Mouse (Mus musculus) testis, adult 2 months (tissue): ENCODE results near the gene Bricd5. TPM values are rescaled to one million over a fixed set of nuclear protein-coding genes. Genes with fewer than 3 reads are reported as not detected.
A peak's percentile ranks its signal among the peaks of the same experiment; 100 is the strongest.

ENCODE experiments used
- H3K27ac ChIP-seq: fragments of 200-500 bp; 2 replicates; pipeline ENCODE4 v1.5.1; 2012; ENCODE audit warnings: low read depth, low read length; ENCODE audit not compliant: control insufficient read depth, insufficient read depth
- H3K27me3 ChIP-seq: fragments of 200-500 bp; 2 replicates; pipeline ENCODE4 v1.6.1; 2012; ENCODE audit warnings: mild to moderate bottlenecking, low read length, moderate library complexity; ENCODE audit not compliant: control insufficient read depth, insufficient read depth
- H3K36me3 ChIP-seq: fragments of 200-500 bp; 2 replicates; pipeline ENCODE4 v1.6.1; 2012; ENCODE audit warnings: mild to moderate bottlenecking, low read length; ENCODE audit not compliant: control insufficient read depth, insufficient read depth
- H3K4me1 ChIP-seq: fragments of 200-500 bp; 2 replicates; pipeline ENCODE4 v1.6.1; 2012; ENCODE audit warnings: low read length; ENCODE audit not compliant: control insufficient read depth, insufficient read depth
- H3K4me3 ChIP-seq: fragments of 200-500 bp; 2 replicates; pipeline ENCODE4 v1.5.1; 2012; ENCODE audit warnings: low read depth, mild to moderate bottlenecking, low read length, moderate library complexity, mixed read lengths; ENCODE audit not compliant: control insufficient read depth
- CTCF ChIP-seq: fragments of 200-500 bp; IDR thresholded peaks from 2 replicates; pipeline ENCODE4 v1.5.1; 2012; ENCODE audit warnings: low read depth, mild to moderate bottlenecking, inconsistent platforms, low read length, moderate library complexity; ENCODE audit not compliant: control insufficient read depth, insufficient read depth, insufficient replicate concordance
- POLR2A ChIP-seq: fragments of 200-500 bp; IDR thresholded peaks from 2 replicates; pipeline ENCODE4 v1.6.1; 2012; ENCODE audit warnings: low read depth, mild to moderate bottlenecking, inconsistent platforms, low read length, moderate library complexity; ENCODE audit not compliant: control insufficient read depth
- polyA plus RNA-seq: library from polyadenylated mRNA; depleted of rRNA; stranded (reverse); fragments of >200 nt; gene quantifications from 2 replicates; pipeline ENCODE4 v1.2.3, GENCODE M21; 2012

Bricd5 gene
- polyA plus RNA-seq, 1 experiment: 7.9 TPM

GRCm38 (mm10) chr17:24463374-24464133 lies 10.1 kb upstream of the Bricd5 start:
- no peak overlapping the region for H3K4me3 ChIP-seq
- no peaks in the 10 kb centered on the region for H3K36me3 ChIP-seq
- H3K27me3 ChIP-seq: no peaks in the 10 kb centered on the region
- no peak for TF ChIP-seq CTCF
- TF ChIP-seq POLR2A: no peak
- no peaks in the 10 kb centered on the region for H3K4me1 ChIP-seq
- H3K27ac ChIP-seq: no peak overlapping the region

DNA sequence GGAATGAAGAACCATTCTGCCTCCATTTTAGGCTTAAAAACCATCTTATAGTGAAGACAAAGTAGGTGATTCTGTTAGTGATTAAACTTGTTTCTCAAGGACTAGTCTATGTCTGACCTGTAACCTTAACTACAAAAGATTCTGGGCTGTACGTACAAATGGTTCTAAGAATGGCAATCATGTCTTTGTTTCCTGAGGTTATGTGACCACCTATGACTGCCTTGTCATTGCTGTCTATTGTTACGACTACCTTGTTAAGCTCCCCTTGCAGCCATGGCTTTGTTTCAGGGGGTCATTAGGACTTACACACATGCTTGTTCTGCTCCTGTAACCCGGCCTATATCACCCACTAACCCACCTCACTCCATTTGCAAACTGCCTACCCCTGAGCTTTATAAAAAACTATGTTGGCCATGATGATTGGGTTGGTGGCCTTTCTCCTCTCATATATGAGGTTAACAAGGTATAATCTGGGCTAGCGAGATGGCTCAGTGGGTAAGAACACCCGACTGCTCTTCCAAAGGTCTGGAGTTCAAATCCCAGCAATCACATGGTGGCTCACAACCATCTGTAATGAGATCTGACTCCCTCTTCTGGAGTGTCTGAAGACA lies 4.9 kb upstream of the Bricd5 start:
- no peaks in the 10 kb centered on the region for H3K27me3 ChIP-seq
- peak overlapping the region; percentile 54; the same call in 1 of the 2 replicates for H3K4me3 ChIP-seq
- H3K4me1 ChIP-seq: peaks cover 10% of the 10 kb centered on the region
- H3K27ac ChIP-seq: no peak overlapping the region
- H3K36me3 ChIP-seq: peaks cover 2% of the 10 kb centered on the region
- TF ChIP-seq CTCF (no peak), POLR2A (no peak)

DNA sequence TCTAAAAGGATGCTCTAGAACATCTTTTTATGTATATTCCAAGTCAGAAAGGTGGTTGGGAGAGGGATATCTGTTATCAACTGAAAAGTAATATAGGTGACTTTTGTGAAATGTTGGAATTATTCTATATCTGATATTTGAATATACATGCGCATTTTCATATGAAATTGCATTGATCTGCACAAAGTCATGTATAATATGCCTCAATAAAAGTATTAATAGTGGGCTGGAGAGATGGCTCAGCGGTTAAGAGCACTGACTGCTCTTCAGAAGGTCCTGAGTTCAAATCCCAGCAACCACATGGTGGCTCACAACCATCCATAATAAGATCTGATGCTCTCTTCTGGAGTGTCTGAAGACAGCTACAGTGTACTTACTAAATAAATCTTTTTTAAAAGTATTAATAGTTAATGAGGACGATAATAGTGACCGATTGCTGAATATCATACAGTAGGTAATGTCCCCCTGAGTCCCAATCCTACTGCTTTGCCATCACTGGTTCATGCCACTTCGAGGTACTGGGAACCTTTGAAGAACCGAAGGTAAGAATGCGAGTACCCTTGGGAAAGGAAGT lies 4.3 kb upstream of the Bricd5 start:
- H3K27me3 ChIP-seq: no peaks in the 10 kb centered on the region
- peaks cover 2% of the 10 kb centered on the region for H3K36me3 ChIP-seq
- H3K4me1 ChIP-seq: peaks cover 16% of the 10 kb centered on the region
- peak overlapping the region; percentile 86 for H3K27ac ChIP-seq
- peak overlapping the region; percentile 95 for H3K4me3 ChIP-seq
- TF ChIP-seq POLR2A (no peak), CTCF (no peak)

GRCm38 (mm10) chr17:24469910-24470602 lies 3.6 kb upstream of the Bricd5 start, which contains the start of the genes E4f1 and Pgp:
E4f1 (minus strand) TSS chr17:24470313.
Pgp (plus strand) TSS chr17:24470392.
- peaks cover 2% of the 10 kb centered on the region for H3K36me3 ChIP-seq
- H3K27ac ChIP-seq: peak within 1 kb of the TSS; percentile 97
- peak within 1 kb of the TSS; percentile 95 for H3K4me3 ChIP-seq
- peaks cover 17% of the 10 kb centered on the region for H3K4me1 ChIP-seq
- H3K27me3 ChIP-seq: no peaks in the 10 kb centered on the region
- TF ChIP-seq POLR2A: peak; percentile 87
- TF ChIP-seq CTCF: no peak

DNA sequence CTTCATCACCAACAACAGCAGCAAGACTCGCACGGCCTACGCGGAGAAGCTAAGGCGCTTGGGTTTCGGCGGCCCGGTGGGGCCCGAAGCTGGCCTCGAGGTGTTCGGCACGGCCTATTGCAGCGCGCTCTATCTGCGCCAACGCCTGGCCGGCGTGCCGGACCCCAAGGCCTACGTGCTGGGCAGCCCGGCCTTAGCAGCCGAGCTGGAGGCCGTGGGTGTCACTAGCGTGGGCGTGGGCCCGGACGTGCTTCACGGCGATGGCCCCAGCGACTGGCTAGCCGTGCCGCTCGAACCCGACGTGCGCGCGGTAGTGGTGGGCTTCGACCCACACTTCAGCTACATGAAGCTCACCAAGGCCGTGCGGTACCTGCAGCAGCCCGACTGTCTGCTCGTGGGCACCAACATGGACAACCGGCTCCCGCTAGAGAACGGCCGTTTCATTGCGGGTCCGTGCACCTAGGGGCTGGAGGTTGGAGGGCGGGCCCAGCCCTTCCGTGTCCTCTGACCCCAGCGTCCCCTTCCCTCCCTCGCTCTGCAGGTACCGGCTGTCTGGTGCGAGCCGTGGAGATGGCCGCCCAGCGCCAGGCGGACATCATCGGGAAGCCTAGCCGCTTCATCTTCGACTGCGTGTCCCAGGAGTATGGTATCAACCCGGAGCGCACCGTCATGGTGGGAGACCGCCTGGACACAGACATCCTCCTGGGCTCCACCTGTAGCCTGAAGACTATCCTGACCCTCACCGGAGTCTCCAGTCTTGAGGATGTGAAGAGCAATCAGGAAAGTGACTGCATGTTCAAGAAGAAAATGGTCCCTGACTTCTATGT lies 2.8 kb upstream of the Bricd5 start:
- no peaks in the 10 kb centered on the region for H3K27me3 ChIP-seq
- H3K27ac ChIP-seq: peak overlapping the region; percentile 97
- no peak for TF ChIP-seq CTCF
- TF ChIP-seq POLR2A: peak; percentile 39
- H3K4me3 ChIP-seq: peak overlapping the region; percentile 95
- peaks cover 17% of the 10 kb centered on the region for H3K4me1 ChIP-seq
- H3K36me3 ChIP-seq: peaks cover 2% of the 10 kb centered on the region

DNA sequence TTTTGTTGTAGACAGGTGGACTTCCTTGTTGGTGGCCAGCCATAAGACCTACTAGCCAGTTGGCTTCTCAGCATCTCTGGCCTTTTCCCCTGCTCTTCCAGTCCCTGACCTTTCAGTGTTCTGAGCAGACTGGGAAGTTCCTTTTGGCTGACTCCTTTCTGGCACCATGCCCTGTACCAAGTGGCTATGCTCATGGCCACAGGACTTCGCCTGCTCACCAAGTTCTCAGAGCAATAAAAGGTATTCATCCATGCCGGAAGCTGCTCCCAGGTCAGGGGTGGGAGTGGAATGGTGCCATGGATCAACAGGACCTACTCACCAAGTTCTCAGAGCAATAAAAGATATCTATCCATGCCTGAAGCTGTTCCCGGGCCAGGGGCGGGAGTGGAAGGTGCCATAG lies 1.2 kb upstream of the Bricd5 start:
- Histone ChIP-seq H3K4me1 (peaks cover 19% of the 10 kb centered on the region), H3K36me3 (peaks cover 2% of the 10 kb centered on the region), H3K4me3 (peak overlapping the region; percentile 57), H3K27me3 (no peaks in the 10 kb centered on the region), H3K27ac (peak overlapping the region; percentile 67)
- TF ChIP-seq CTCF (no peak), POLR2A (peak; percentile 28; the same call in 1 of the 2 replicates)
